In genomic region chr19:47936490-47936889, GRCm38 (mm10) we compare ENCODE assay signal across 20 mouse cellular contexts. TPM values are rescaled to one million over a fixed set of nuclear protein-coding genes. Genes with fewer than 3 reads are reported as not detected.
A peak's percentile ranks its signal among the peaks of the same experiment; 100 is the strongest.
DNase-seq lines count a peak whose midpoint lies in the region; ATAC-seq and TF ChIP-seq lines count a peak whose summit lies in the region.
"Had no signal": no experiment of that assay in that cellular context is flagged by ENCODE, and none has a peak within 500 bp of the region (broad histone marks: within the 10 kb centered on the region; RNA-seq: fewer than 3 reads in every experiment).

No protein-coding gene starts in this region.

- H3K4me3 ChIP-seq in hindbrain, embryonic 13.5 days: no peak overlapping the region
- H3K4me3 ChIP-seq in hindbrain, embryonic 11.5 days (ENCODE audit: low read depth, low read length): no peak overlapping the region
- no peak overlapping the region for H3K4me3 ChIP-seq in midbrain, embryonic 13.5 days (replicated peaks)
- H3K4me3 ChIP-seq in midbrain, embryonic 14.5 days (replicated peaks; ENCODE audit: low read depth, low read length): no peak overlapping the region
- H3K4me3 ChIP-seq in myocyte: no peak overlapping the region

- peak overlapping the region; percentile 67; the same call in 1 of the 2 replicates for H3K4me2 ChIP-seq in hindbrain, embryonic 13.5 days
- no peak overlapping the region for H3K4me2 ChIP-seq in hindbrain, embryonic 11.5 days (replicated peaks; ENCODE audit: low read depth, low read length)
- no peak overlapping the region for H3K4me2 ChIP-seq in midbrain, embryonic 13.5 days (replicated peaks)
- H3K4me2 ChIP-seq in midbrain, embryonic 14.5 days (ENCODE audit: low read length): no peak overlapping the region
- peak overlapping the region; percentile 15 for H3K4me2 ChIP-seq in myocyte (ENCODE audit: low read depth)

- no peak overlapping the region for H3K9ac ChIP-seq in hindbrain, embryonic 13.5 days
- no peak overlapping the region for H3K9ac ChIP-seq in hindbrain, embryonic 11.5 days (ENCODE audit: low read depth, low read length)
- no peak overlapping the region for H3K9ac ChIP-seq in midbrain, embryonic 13.5 days (replicated peaks)
- H3K9ac ChIP-seq in midbrain, embryonic 14.5 days (replicated peaks; ENCODE audit: low read length): no peak overlapping the region
- H3K9ac ChIP-seq: heart, embryonic 13.5 days; intestine, embryonic 15.5 days; stomach, embryonic 15.5 days had no signal

- H3K27me3 ChIP-seq in hindbrain, embryonic 13.5 days: peaks cover 12% of the 10 kb centered on the region
- no peaks in the 10 kb centered on the region for H3K27me3 ChIP-seq in hindbrain, embryonic 11.5 days (ENCODE audit: control insufficient read depth, insufficient read depth, low read length)
- H3K27me3 ChIP-seq in midbrain, embryonic 13.5 days: peaks cover 18% of the 10 kb centered on the region
- H3K27me3 ChIP-seq in midbrain, embryonic 14.5 days (ENCODE audit: control insufficient read depth, insufficient read depth, low read length): no peaks in the 10 kb centered on the region
- peaks cover 7% of the 10 kb centered on the region for H3K27me3 ChIP-seq in myocyte (ENCODE audit: control insufficient read depth, insufficient read depth, insufficient read length)
- H3K27me3 ChIP-seq: forebrain, embryonic 13.5 days had no signal

- intact Hi-C loops in heart, postnatal 36 days (cut with DNase I): no loop called here

- no peak for DNase-seq in hindbrain, embryonic 11.5 days (ENCODE audit: low spot score)
- DNase-seq in midbrain, embryonic 14.5 days: no peak
- no peak for DNase-seq in heart, postnatal 36 days
- DNase-seq in heart, adult 9 months (ENCODE audit: low spot score in 2 of 2): no peak
- DNase-seq: cerebellum, postnatal 14 days; gastrocnemius, postnatal 25 days; kidney, postnatal 10 days; left cerebral cortex, postnatal 4 days; lung, adult 18-20 months had no signal

- H3K27ac ChIP-seq in hindbrain, embryonic 13.5 days: no peak overlapping the region
- H3K27ac ChIP-seq in hindbrain, embryonic 11.5 days (ENCODE audit: low read depth, low read length): no peak overlapping the region
- 0 out of 2 replicates have a peak overlapping the region, but pooled peaks have one; percentile 72 for H3K27ac ChIP-seq in midbrain, embryonic 13.5 days
- H3K27ac ChIP-seq in midbrain, embryonic 14.5 days (replicated peaks; ENCODE audit: low read depth, low read length): no peak overlapping the region
- H3K27ac ChIP-seq: forebrain, embryonic 13.5 days; heart, embryonic 13.5 days; intestine, embryonic 15.5 days; layer of hippocampus, adult 2 months; stomach, embryonic 15.5 days had no signal

- no peaks in the 10 kb centered on the region for H3K9me3 ChIP-seq in hindbrain, embryonic 13.5 days
- no peaks in the 10 kb centered on the region for H3K9me3 ChIP-seq in hindbrain, embryonic 11.5 days (ENCODE audit: control insufficient read depth, low read length)
- H3K9me3 ChIP-seq in midbrain, embryonic 13.5 days: no peaks in the 10 kb centered on the region
- no peaks in the 10 kb centered on the region for H3K9me3 ChIP-seq in midbrain, embryonic 14.5 days (ENCODE audit: control insufficient read depth, low read length)
- H3K9me3 ChIP-seq: forebrain, embryonic 13.5 days; heart, embryonic 13.5 days; intestine, embryonic 15.5 days; stomach, embryonic 15.5 days had no signal

- no peaks in the 10 kb centered on the region for H3K79me2 ChIP-seq in myocyte (ENCODE audit: control insufficient read depth, insufficient read depth)

- H3ac ChIP-seq in myocyte (ENCODE audit: control insufficient read depth, insufficient read length): no peak overlapping the region

- H3K4me1 ChIP-seq in hindbrain, embryonic 13.5 days (replicated peaks): peaks cover 12% of the 10 kb centered on the region
- 0 out of 2 replicates have a peak, but pooled peaks cover 4% of the 10 kb centered on the region for H3K4me1 ChIP-seq in hindbrain, embryonic 11.5 days (replicated peaks; ENCODE audit: control insufficient read depth, insufficient read depth, low read length)
- H3K4me1 ChIP-seq in midbrain, embryonic 13.5 days (replicated peaks): peaks cover 17% of the 10 kb centered on the region
- H3K4me1 ChIP-seq in midbrain, embryonic 14.5 days (ENCODE audit: control insufficient read depth, insufficient read depth, low read length): peaks cover 9% of the 10 kb centered on the region
- H3K4me1 ChIP-seq: stomach, embryonic 15.5 days had no signal

- no peaks in the 10 kb centered on the region for H3K36me3 ChIP-seq in hindbrain, embryonic 13.5 days
- no peaks in the 10 kb centered on the region for H3K36me3 ChIP-seq in hindbrain, embryonic 11.5 days (ENCODE audit: control insufficient read depth, insufficient read depth, low read length)
- H3K36me3 ChIP-seq in midbrain, embryonic 13.5 days: no peaks in the 10 kb centered on the region
- H3K36me3 ChIP-seq in midbrain, embryonic 14.5 days (ENCODE audit: control insufficient read depth, insufficient read depth, low read length): no peaks in the 10 kb centered on the region
- H3K36me3 ChIP-seq in myocyte (ENCODE audit: control insufficient read depth, insufficient read depth): no peaks in the 10 kb centered on the region
- H3K36me3 ChIP-seq: heart, embryonic 13.5 days; intestine, embryonic 15.5 days; stomach, embryonic 15.5 days had no signal

- WGBS in hindbrain, embryonic 13.5 days: 88% methylated on average over 11 of the region's 11 CpGs
- WGBS in hindbrain, embryonic 11.5 days: 93% methylated on average over 11 of the region's 11 CpGs
- 91% methylated on average over 11 of the region's 11 CpGs for WGBS in midbrain, embryonic 13.5 days
- 91% methylated on average over 11 of the region's 11 CpGs for WGBS in midbrain, embryonic 14.5 days

- ATAC-seq in hindbrain, embryonic 13.5 days (ENCODE audit: low FRiP score): no peak
- ATAC-seq in hindbrain, embryonic 11.5 days (ENCODE audit: low FRiP score): no peak
- ATAC-seq in midbrain, embryonic 13.5 days: no peak
- ATAC-seq in midbrain, embryonic 14.5 days (ENCODE audit: low FRiP score, low TSS enrichment): no peak
- ATAC-seq in common myeloid progenitor, adult 5-6 weeks (replicated peaks; ENCODE audit: low read depth, poor library complexity, severe bottlenecking): peak; percentile 10; the same call in 1 of the 2 replicates
- ATAC-seq: intestine, embryonic 15.5 days had no signal

- TF ChIP-seq POLR2A in myocyte (IDR thresholded peaks at IDR 0.05; ENCODE audit: insufficient read length, low read depth): no peak

TF ChIP-seq in myocyte, 11 proteins besides CTCF, POLR2A, EP300 and RAD21:
- TF ChIP-seq E2F4 (IDR thresholded peaks at IDR 0.05; ENCODE audit: insufficient read depth) (no peak), REST (IDR thresholded peaks at IDR 0.05; ENCODE audit: insufficient read depth, insufficient read length) (no peak), MAX (IDR thresholded peaks at IDR 0.05; ENCODE audit: low read depth) (no peak), CEBPB (IDR thresholded peaks at IDR 0.05; ENCODE audit: insufficient read depth, poor library complexity, severe bottlenecking) (no peak), MYOG (IDR thresholded peaks at IDR 0.05; ENCODE audit: control insufficient read depth in 1 of 3, insufficient read depth in 1 of 3, insufficient read length in 2 of 3, low read depth in 2 of 3) (no peak), SRF (IDR thresholded peaks at IDR 0.05; ENCODE audit: control insufficient read depth, insufficient read length, low read depth) (no peak), MYOD1 (IDR thresholded peaks at IDR 0.05; ENCODE audit: control insufficient read depth in 1 of 3, insufficient read length in 2 of 3, low read depth in 2 of 3) (no peak), POLR2AphosphoS2 (IDR thresholded peaks at IDR 0.05; ENCODE audit: insufficient read length, low read depth) (no peak), TCF3 (IDR thresholded peaks at IDR 0.05; ENCODE audit: insufficient read length, low read depth) (no peak), USF1 (IDR thresholded peaks at IDR 0.05; ENCODE audit: low read depth) (no peak)
TF ChIP-seq in myocyte: peak in this region for 0.

RNA-seq across cellular contexts. Expression of gene Cfap58, which starts 1.0 kb away (rescaled TPM):
- polyA plus RNA-seq in hindbrain, embryonic 13.5 days (2015; fragmentation: Nextera tagmentation; extraction: Ambion mirVana): 0.78 and 1.3 TPM in 2 replicates
- 0.36 and 0.37 TPM in 2 replicates for polyA plus RNA-seq in hindbrain, embryonic 11.5 days (2014; fragmentation: Nextera tagmentation; extraction: Ambion mirVana)
- polyA plus RNA-seq in midbrain, embryonic 13.5 days (2015; fragmentation: Nextera tagmentation; extraction: Ambion mirVana): 0.32 and 0.48 TPM in 2 replicates
- 0.47 and 0.89 TPM in 2 replicates for polyA plus RNA-seq in midbrain, embryonic 14.5 days (2014; fragmentation: Nextera tagmentation; extraction: Ambion mirVana)
- not detected in 2 replicates for total RNA-seq in common myeloid progenitor, adult 5-6 weeks (2017)
- polyA plus RNA-seq in myocyte (2012; fragmentation: generic; extraction: Trizol): not detected
- total RNA-seq in heart, postnatal 36 days (2021): 1 to 10 TPM; 2.1 to 2.2 TPM
- total RNA-seq: gastrocnemius, postnatal 25 days; hematopoietic stem cell, adult 5-6 weeks had no signal
- polyA plus RNA-seq: intestine, embryonic 15.5 days; small intestine, adult 2 months; stomach, embryonic 15.5 days had no signal

RNA-seq across cellular contexts. Expression of gene Itprip, which starts 17.4 kb away (rescaled TPM):
- polyA plus RNA-seq in hindbrain, embryonic 13.5 days (2015; fragmentation: Nextera tagmentation; extraction: Ambion mirVana): 6.9 and 7.8 TPM in 2 replicates
- polyA plus RNA-seq in hindbrain, embryonic 11.5 days (2014; fragmentation: Nextera tagmentation; extraction: Ambion mirVana): 10.0 and 12.2 TPM in 2 replicates
- 8.5 and 9.2 TPM in 2 replicates for polyA plus RNA-seq in midbrain, embryonic 13.5 days (2015; fragmentation: Nextera tagmentation; extraction: Ambion mirVana)
- polyA plus RNA-seq in midbrain, embryonic 14.5 days (2014; fragmentation: Nextera tagmentation; extraction: Ambion mirVana): 3.4 and 5.2 TPM in 2 replicates
- total RNA-seq in common myeloid progenitor, adult 5-6 weeks (2017): 13.6 and 16.1 TPM in 2 replicates
- polyA plus RNA-seq in myocyte (2012; fragmentation: generic; extraction: Trizol): 54.1 TPM
- 10 to 100 TPM in 1 of 2 experiments, 1 to 10 TPM in 1; 9.9 to 15.1 TPM for total RNA-seq in heart, postnatal 36 days (2021)

RNA-seq across cellular contexts. Expression of gene Cfap43, which starts 17.4 kb away (rescaled TPM):
- 1.6 and 2.2 TPM in 2 replicates for polyA plus RNA-seq in hindbrain, embryonic 13.5 days (2015; fragmentation: Nextera tagmentation; extraction: Ambion mirVana)
- 0.54 and 2.1 TPM in 2 replicates for polyA plus RNA-seq in hindbrain, embryonic 11.5 days (2014; fragmentation: Nextera tagmentation; extraction: Ambion mirVana)
- 0.24 and 0.36 TPM in 2 replicates for polyA plus RNA-seq in midbrain, embryonic 13.5 days (2015; fragmentation: Nextera tagmentation; extraction: Ambion mirVana)
- 0.47 and 0.77 TPM in 2 replicates for polyA plus RNA-seq in midbrain, embryonic 14.5 days (2014; fragmentation: Nextera tagmentation; extraction: Ambion mirVana)
- 0.15 TPM in 1 of 2 replicates, not detected in the other for total RNA-seq in common myeloid progenitor, adult 5-6 weeks (2017)
- 0.02 TPM for polyA plus RNA-seq in myocyte (2012; fragmentation: generic; extraction: Trizol)
- not detected for total RNA-seq in heart, postnatal 36 days (2021)
- total RNA-seq: gastrocnemius, postnatal 25 days had no signal
- polyA plus RNA-seq: small intestine, adult 2 months had no signal

Comparison
In these comparisons a context has a peak if more than half of its experiments do, and no peak if none do; other contexts are left out.
1. H3K4me2 ChIP-seq: peak in hindbrain, embryonic 13.5 days (single experiment) and myocyte (single experiment); none in hindbrain, embryonic 11.5 days (single experiment), midbrain, embryonic 13.5 days (single experiment) and midbrain, embryonic 14.5 days (single experiment).